9 mouse cellular contexts compared by ENCODE assay signal in genomic region chr3:107459773-107460431, GRCm38 (mm10). TPM values are rescaled to one million over a fixed set of nuclear protein-coding genes. Genes with fewer than 3 reads are reported as not detected.
DNase-seq lines count a peak whose midpoint lies in the region; ATAC-seq and TF ChIP-seq lines count a peak whose summit lies in the region.
"Had no signal": no experiment of that assay in that cellular context is flagged by ENCODE, and none has a peak within 500 bp of the region (broad histone marks: within the 10 kb centered on the region; RNA-seq: fewer than 3 reads in every experiment).

No protein-coding gene starts in this region.

- H3K27me3 ChIP-seq in lung, embryonic 14.5 days (ENCODE audit: insufficient read depth, low read length), result peaks cover 96% of the 10 kb centered on the region
- H3K27me3 ChIP-seq in forebrain, embryonic 12.5 days, result peaks cover 87% of the 10 kb centered on the region
- peaks cover 96% of the 10 kb centered on the region for H3K27me3 ChIP-seq in limb, embryonic 13.5 days

- peak; percentile 23 for DNase-seq in lung, embryonic 14.5 days
- no peak for DNase-seq in lung, postnatal 36 days
- peak; percentile 73 for DNase-seq in cerebellum, adult 11-12 months
- peak; percentile 46 for DNase-seq in skeletal muscle tissue, adult 2 months (ENCODE audit: low read depth, low spot score)
- no peak for DNase-seq in ovary, postnatal 10 days (ENCODE audit: low spot score)

- no peak for TF ChIP-seq CTCF in lung, embryonic 14.5 days (IDR thresholded peaks at IDR 0.05; ENCODE audit: low read depth)

- H3K4me2 ChIP-seq in lung, embryonic 14.5 days, result peak overlapping the region; percentile 83
- H3K4me2 ChIP-seq in forebrain, embryonic 12.5 days, result peak overlapping the region; percentile 99
- peak overlapping the region; percentile 100 for H3K4me2 ChIP-seq in limb, embryonic 13.5 days (replicated peaks)

- no peak overlapping the region for H3K9ac ChIP-seq in lung, embryonic 14.5 days
- peak overlapping the region; percentile 60 for H3K9ac ChIP-seq in forebrain, embryonic 12.5 days
- H3K9ac ChIP-seq in limb, embryonic 13.5 days, result peak overlapping the region; percentile 60

- under 1% methylated on average over 54 of the region's 69 CpGs for WGBS in lung, embryonic 14.5 days
- under 1% methylated on average over 63 of the region's 69 CpGs for WGBS in forebrain, embryonic 12.5 days
- 0% methylated on average over 53 of the region's 69 CpGs for WGBS in limb, embryonic 13.5 days

- no peaks in the 10 kb centered on the region for H3K36me3 ChIP-seq in lung, embryonic 14.5 days (ENCODE audit: insufficient read depth)
- no peaks in the 10 kb centered on the region for H3K36me3 ChIP-seq in forebrain, embryonic 12.5 days (replicated peaks)
- H3K36me3 ChIP-seq in limb, embryonic 13.5 days, result no peaks in the 10 kb centered on the region

- no peaks in the 10 kb centered on the region for H3K9me3 ChIP-seq in lung, embryonic 14.5 days (ENCODE audit: low read depth, low read length)
- no peaks in the 10 kb centered on the region for H3K9me3 ChIP-seq in forebrain, embryonic 12.5 days
- no peaks in the 10 kb centered on the region for H3K9me3 ChIP-seq in limb, embryonic 13.5 days

- ATAC-seq in lung, embryonic 14.5 days (ENCODE audit: insufficient read depth), result peak; percentile 45
- peak; percentile 68 for ATAC-seq in forebrain, embryonic 12.5 days (ENCODE audit: low FRiP score)
- peak; percentile 32 for ATAC-seq in limb, embryonic 13.5 days (ENCODE audit: low FRiP score, low read depth)
- no peak for ATAC-seq in erythroid progenitor cell, adult 5-6 weeks (replicated peaks; ENCODE audit: low FRiP score, poor library complexity, severe bottlenecking)

- H3K4me3 ChIP-seq in lung, embryonic 14.5 days (ENCODE audit: low read depth, low read length), result peak overlapping the region; percentile 46
- peak overlapping the region; percentile 58 for H3K4me3 ChIP-seq in forebrain, embryonic 12.5 days (replicated peaks)
- H3K4me3 ChIP-seq in limb, embryonic 13.5 days, result peak overlapping the region; percentile 58

- no peaks in the 10 kb centered on the region for H3K4me1 ChIP-seq in lung, embryonic 14.5 days (ENCODE audit: insufficient read depth)
- H3K4me1 ChIP-seq in forebrain, embryonic 12.5 days, result peaks cover 28% of the 10 kb centered on the region
- H3K4me1 ChIP-seq in limb, embryonic 13.5 days, result peaks cover 27% of the 10 kb centered on the region

- H3K27ac ChIP-seq in lung, embryonic 14.5 days (ENCODE audit: low read depth), result no peak overlapping the region
- H3K27ac ChIP-seq in forebrain, embryonic 12.5 days, result no peak overlapping the region; the same call in 1 of the 2 replicates
- H3K27ac ChIP-seq in limb, embryonic 13.5 days, result no peak overlapping the region

RNA-seq across cellular contexts. Expression of gene Kcnc4, which starts 0.6 kb away (rescaled TPM):
- 0.07 and 0.18 TPM in 2 replicates for polyA plus RNA-seq in lung, embryonic 14.5 days (2014; fragmentation: Nextera tagmentation; extraction: Ambion mirVana)
- polyA plus RNA-seq in forebrain, embryonic 12.5 days (2016; fragmentation: Nextera tagmentation; extraction: Ambion mirVana), result 0.32 and 0.47 TPM in 2 replicates
- 0.18 and 0.36 TPM in 2 replicates for polyA plus RNA-seq in limb, embryonic 13.5 days (2015; fragmentation: Nextera tagmentation; extraction: Ambion mirVana)
- not detected in 2 replicates for total RNA-seq in erythroid progenitor cell, adult 5-6 weeks (2015; ENCODE audit: low replicate concordance)
- not detected in 2 replicates for total RNA-seq in erythroid progenitor cell, adult 5-6 weeks (2017; ENCODE audit: low replicate concordance)
- total RNA-seq: common myeloid progenitor, adult 5-6 weeks had no signal

RNA-seq across cellular contexts. Expression of gene Slc6a17, which starts 57.9 kb away (rescaled TPM):
- polyA plus RNA-seq in lung, embryonic 14.5 days (2014; fragmentation: Nextera tagmentation; extraction: Ambion mirVana), result 3.6 and 4.2 TPM in 2 replicates
- polyA plus RNA-seq in forebrain, embryonic 12.5 days (2016; fragmentation: Nextera tagmentation; extraction: Ambion mirVana), result 5.7 and 8.3 TPM in 2 replicates
- polyA plus RNA-seq in limb, embryonic 13.5 days (2015; fragmentation: Nextera tagmentation; extraction: Ambion mirVana), result 5.3 and 5.9 TPM in 2 replicates
- not detected in 2 replicates for total RNA-seq in erythroid progenitor cell, adult 5-6 weeks (2015; ENCODE audit: low replicate concordance)
- total RNA-seq in erythroid progenitor cell, adult 5-6 weeks (2017; ENCODE audit: low replicate concordance), result not detected in 2 replicates
- total RNA-seq: common myeloid progenitor, adult 5-6 weeks had no signal

Comparison
In these comparisons a context has a peak if more than half of its experiments do, and no peak if none do; other contexts are left out.
1. DNase-seq: peak in lung, embryonic 14.5 days (single experiment), cerebellum, adult 11-12 months (single experiment) and skeletal muscle tissue, adult 2 months (single experiment); none in lung, postnatal 36 days (single experiment) and ovary, postnatal 10 days (single experiment).
2. Peak in every context shown above with its lines, with median percentiles within 50 percentile points of each other: H3K4me2 ChIP-seq and H3K4me3 ChIP-seq.